Mouse (Mus musculus): Measurements from ENCODE around the gene Bpnt1. TPM values are rescaled to one million over a fixed set of nuclear protein-coding genes. Genes with fewer than 3 reads are reported as not detected.

Gene Bpnt1
- total and polyA plus RNA-seq, 3 experiments = 3.5 to 13.3 (median 6.1) TPM

GRCm38 (mm10) chr1:185349741-185350140 is 17.8 kb downstream of the Bpnt1 start:
- TF ChIP-seq GATA2 (IDR thresholded peaks at IDR 0.05; ENCODE audit: borderline replicate concordance, low read depth, low read length) (no peak), GATA1 (IDR thresholded peaks at IDR 0.05; ENCODE audit: borderline replicate concordance, low read length) (no peak), POLR2AphosphoS5 (IDR thresholded peaks at IDR 0.05; ENCODE audit: insufficient replicate concordance, low read depth, low read length) (no peak), TAL1 (conservative IDR thresholded peaks at IDR 0.05; ENCODE audit: low read depth, low read length) (no peak)
- Histone ChIP-seq H3K36me3 (replicated peaks) (peaks cover 72% of the 10 kb centered on the region), H3K27me3 (ENCODE audit: insufficient read depth, low read length) (no peaks in the 10 kb centered on the region), H3K9me3 (replicated peaks) (no peaks in the 10 kb centered on the region), H3K4me1 (ENCODE audit: insufficient read depth, low read depth, low read length) (no peaks in the 10 kb centered on the region), H3K4me3 (ENCODE audit: low read depth, low read length) (no peak overlapping the region)
- DNase-seq (ENCODE audit: low spot score) = no peak
- ATAC-seq (ENCODE audit: extremely low read depth, insufficient number of reproducible peaks, low FRiP score, poor library complexity, severe bottlenecking) = no peak

DNA sequence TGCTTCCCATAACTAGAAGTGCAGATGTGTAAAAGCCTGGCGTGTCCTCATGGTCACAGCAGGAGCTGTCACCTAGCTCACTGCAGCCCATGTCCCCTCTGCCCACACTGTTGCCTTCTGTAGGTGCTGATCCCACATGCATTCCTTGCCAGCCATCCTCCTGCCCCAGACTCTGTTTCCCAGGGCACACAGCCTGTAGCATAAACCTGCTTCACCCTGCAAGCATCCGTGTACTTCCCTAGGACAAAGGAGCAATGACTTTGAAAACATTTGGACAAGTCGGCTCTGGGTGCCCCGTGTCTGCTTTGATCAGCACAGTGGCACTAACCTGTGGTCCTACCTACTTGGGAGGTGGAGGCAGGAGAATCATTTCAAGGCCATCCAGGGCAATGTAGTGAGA is 18.7 kb downstream of the Bpnt1 start:
- H3K9me3 ChIP-seq (replicated peaks) = no peaks in the 10 kb centered on the region
- no peak for TF ChIP-seq POLR2AphosphoS5 (IDR thresholded peaks at IDR 0.05; ENCODE audit: insufficient replicate concordance, low read depth, low read length)
- TF ChIP-seq GATA2 (IDR thresholded peaks at IDR 0.05; ENCODE audit: borderline replicate concordance, low read depth, low read length) = no peak
- TF ChIP-seq CTCF (IDR thresholded peaks at IDR 0.05; ENCODE audit: low read depth, low read length) = no peak
- no peak for TF ChIP-seq GATA1 (IDR thresholded peaks at IDR 0.05; ENCODE audit: borderline replicate concordance, low read length)
- TF ChIP-seq TAL1 (conservative IDR thresholded peaks at IDR 0.05; ENCODE audit: low read depth, low read length) = no peak
- ATAC-seq (ENCODE audit: extremely low read depth, insufficient number of reproducible peaks, low FRiP score, poor library complexity, severe bottlenecking) = no peak
- peaks cover 67% of the 10 kb centered on the region for H3K36me3 ChIP-seq (replicated peaks)
- no peak overlapping the region for H3K4me3 ChIP-seq (ENCODE audit: low read depth, low read length)
- no peak for DNase-seq (ENCODE audit: low spot score)
- no peaks in the 10 kb centered on the region for H3K27me3 ChIP-seq (ENCODE audit: insufficient read depth, low read length)
- H3K4me1 ChIP-seq (ENCODE audit: insufficient read depth, low read depth, low read length) = no peaks in the 10 kb centered on the region

GRCm38 (mm10) chr1:185352151-185352550 is 20.2 kb downstream of the Bpnt1 start:
- Histone ChIP-seq H3K27me3 (ENCODE audit: insufficient read depth, low read length) (no peaks in the 10 kb centered on the region), H3K4me3 (ENCODE audit: low read depth, low read length) (no peak overlapping the region), H3K4me1 (ENCODE audit: insufficient read depth, low read depth, low read length) (no peaks in the 10 kb centered on the region), H3K9me3 (replicated peaks) (no peaks in the 10 kb centered on the region), H3K36me3 (replicated peaks) (peaks cover 64% of the 10 kb centered on the region)
- DNase-seq (ENCODE audit: low spot score) (no peak), ATAC-seq (ENCODE audit: extremely low read depth, insufficient number of reproducible peaks, low FRiP score, poor library complexity, severe bottlenecking) (no peak)
- TF ChIP-seq TAL1 (conservative IDR thresholded peaks at IDR 0.05; ENCODE audit: low read depth, low read length) (no peak), GATA2 (IDR thresholded peaks at IDR 0.05; ENCODE audit: borderline replicate concordance, low read depth, low read length) (no peak), CTCF (IDR thresholded peaks at IDR 0.05; ENCODE audit: low read depth, low read length) (no peak), POLR2AphosphoS5 (IDR thresholded peaks at IDR 0.05; ENCODE audit: insufficient replicate concordance, low read depth, low read length) (no peak), GATA1 (IDR thresholded peaks at IDR 0.05; ENCODE audit: borderline replicate concordance, low read length) (no peak)

DNA sequence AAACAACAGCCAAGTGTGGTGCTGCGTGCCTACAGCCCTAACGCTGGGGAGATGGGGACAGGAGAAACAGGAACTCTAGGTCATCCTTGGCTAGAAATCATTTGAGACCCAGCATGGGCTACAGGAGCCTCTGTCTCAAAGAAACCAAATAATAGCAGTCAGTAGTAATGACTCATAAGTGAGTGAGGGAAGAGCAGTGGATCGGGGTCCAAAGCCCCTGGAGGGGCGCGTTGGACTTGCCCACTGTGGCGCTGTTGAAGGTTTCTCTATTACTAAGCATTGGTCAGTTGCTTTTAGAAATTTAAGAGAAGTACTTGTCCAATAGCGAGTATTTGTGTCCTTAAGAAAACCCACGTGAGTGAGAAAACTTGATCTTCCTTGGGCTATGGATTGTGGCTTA is 21.4 kb downstream of the Bpnt1 start:
- ATAC-seq (ENCODE audit: extremely low read depth, insufficient number of reproducible peaks, low FRiP score, poor library complexity, severe bottlenecking) (no peak), DNase-seq (ENCODE audit: low spot score) (no peak)
- no peak for TF ChIP-seq GATA2 (IDR thresholded peaks at IDR 0.05; ENCODE audit: borderline replicate concordance, low read depth, low read length)
- no peak for TF ChIP-seq GATA1 (IDR thresholded peaks at IDR 0.05; ENCODE audit: borderline replicate concordance, low read length)
- no peak for TF ChIP-seq POLR2AphosphoS5 (IDR thresholded peaks at IDR 0.05; ENCODE audit: insufficient replicate concordance, low read depth, low read length)
- TF ChIP-seq TAL1 (conservative IDR thresholded peaks at IDR 0.05; ENCODE audit: low read depth, low read length) = no peak
- no peak for TF ChIP-seq CTCF (IDR thresholded peaks at IDR 0.05; ENCODE audit: low read depth, low read length)
- Histone ChIP-seq H3K27me3 (ENCODE audit: insufficient read depth, low read length) (no peaks in the 10 kb centered on the region), H3K9me3 (replicated peaks) (no peaks in the 10 kb centered on the region), H3K4me1 (ENCODE audit: insufficient read depth, low read depth, low read length) (no peaks in the 10 kb centered on the region), H3K36me3 (replicated peaks) (peaks cover 59% of the 10 kb centered on the region), H3K4me3 (ENCODE audit: low read depth, low read length) (no peak overlapping the region)

- no peak for DNase-seq (ENCODE audit: low spot score)
- Histone ChIP-seq H3K4me1 (ENCODE audit: insufficient read depth, low read depth, low read length) (no peaks in the 10 kb centered on the region; the same call in 1 of the 2 replicates), H3K36me3 (replicated peaks) (peaks cover 49% of the 10 kb centered on the region), H3K27me3 (ENCODE audit: insufficient read depth, low read length) (no peaks in the 10 kb centered on the region), H3K4me3 (ENCODE audit: low read depth, low read length) (no peak overlapping the region), H3K9me3 (replicated peaks) (no peaks in the 10 kb centered on the region)
- no peak for ATAC-seq (ENCODE audit: extremely low read depth, insufficient number of reproducible peaks, low FRiP score, poor library complexity, severe bottlenecking)
- TF ChIP-seq GATA2 (IDR thresholded peaks at IDR 0.05; ENCODE audit: borderline replicate concordance, low read depth, low read length) (no peak), TAL1 (conservative IDR thresholded peaks at IDR 0.05; ENCODE audit: low read depth, low read length) (no peak), CTCF (IDR thresholded peaks at IDR 0.05; ENCODE audit: low read depth, low read length) (no peak), POLR2AphosphoS5 (IDR thresholded peaks at IDR 0.05; ENCODE audit: insufficient replicate concordance, low read depth, low read length) (no peak), GATA1 (IDR thresholded peaks at IDR 0.05; ENCODE audit: borderline replicate concordance, low read length) (no peak)
Observed at GRCm38 (mm10) chr1:185354731-185355130, 22.8 kb downstream of the Bpnt1 start.

- Histone ChIP-seq H3K27me3 (ENCODE audit: insufficient read depth, low read length) (no peaks in the 10 kb centered on the region), H3K9me3 (replicated peaks) (no peaks in the 10 kb centered on the region), H3K4me3 (ENCODE audit: low read depth, low read length) (no peak overlapping the region), H3K4me1 (ENCODE audit: insufficient read depth, low read depth, low read length) (no peaks in the 10 kb centered on the region; the same call in 1 of the 2 replicates), H3K36me3 (replicated peaks) (peaks cover 35% of the 10 kb centered on the region)
- TF ChIP-seq TAL1 (conservative IDR thresholded peaks at IDR 0.05; ENCODE audit: low read depth, low read length) (no peak), GATA2 (IDR thresholded peaks at IDR 0.05; ENCODE audit: borderline replicate concordance, low read depth, low read length) (no peak)
- ATAC-seq (ENCODE audit: extremely low read depth, insufficient number of reproducible peaks, low FRiP score, poor library complexity, severe bottlenecking) (no peak), DNase-seq (ENCODE audit: low spot score) (no peak)
Observed at GRCm38 (mm10) chr1:185356246-185356645, 24.3 kb downstream of the Bpnt1 start.

- H3K27me3 ChIP-seq (ENCODE audit: insufficient read depth, low read length) = no peaks in the 10 kb centered on the region
- DNase-seq (ENCODE audit: low spot score) = no peak
- H3K4me3 ChIP-seq (ENCODE audit: low read depth, low read length) = no peak overlapping the region
- H3K4me1 ChIP-seq (ENCODE audit: insufficient read depth, low read depth, low read length) = no peaks in the 10 kb centered on the region; the same call in 1 of the 2 replicates
- H3K9me3 ChIP-seq (replicated peaks) = no peaks in the 10 kb centered on the region
- TF ChIP-seq GATA2 (IDR thresholded peaks at IDR 0.05; ENCODE audit: borderline replicate concordance, low read depth, low read length) (no peak), POLR2AphosphoS5 (IDR thresholded peaks at IDR 0.05; ENCODE audit: insufficient replicate concordance, low read depth, low read length) (no peak), GATA1 (IDR thresholded peaks at IDR 0.05; ENCODE audit: borderline replicate concordance, low read length) (no peak), CTCF (IDR thresholded peaks at IDR 0.05; ENCODE audit: low read depth, low read length) (no peak), TAL1 (conservative IDR thresholded peaks at IDR 0.05; ENCODE audit: low read depth, low read length) (no peak)
- no peak for ATAC-seq (ENCODE audit: extremely low read depth, insufficient number of reproducible peaks, low FRiP score, poor library complexity, severe bottlenecking)
- H3K36me3 ChIP-seq (replicated peaks) = peaks cover 22% of the 10 kb centered on the region
Observed at GRCm38 (mm10) chr1:185358211-185358610, 26.3 kb downstream of the Bpnt1 start.
